Mouse (Mus musculus) monocyte, adult 2 months (primary cell): ENCODE measurements around the gene Dmrta2.

Experiments
- DNase-seq, 2 experiments: peaks; one replicate each; pipeline ENCODE4 v3.0.0; 2022; ENCODE audit warnings: low spot score in 2 of 2, low read depth in 1 of 2

Gene Dmrta2

GRCm38 (mm10) chr4:109979461-109980320 lies 1.8 kb downstream of the Dmrta2 start:
- no peak for DNase-seq

- DNase-seq = no peak
These were observed 2.6 kb downstream of the Dmrta2 start for GRCm38 (mm10) chr4:109980321-109981082.

GRCm38 (mm10) chr4:109981083-109981870 lies 3.4 kb downstream of the Dmrta2 start:
- DNase-seq = no peak

GRCm38 (mm10) chr4:109981871-109982680 lies 4.2 kb downstream of the Dmrta2 start:
- no peak for DNase-seq

GRCm38 (mm10) chr4:109982681-109983265 lies 4.9 kb downstream of the Dmrta2 start:
- DNase-seq = no peak

GRCm38 (mm10) chr4:109983281-109984001 lies 5.6 kb downstream of the Dmrta2 start:
- no peak for DNase-seq

- no peak for DNase-seq
These were observed 6.2 kb downstream of the Dmrta2 start for GRCm38 (mm10) chr4:109984011-109984411.

GRCm38 (mm10) chr4:109984496-109985423 lies 6.9 kb downstream of the Dmrta2 start:
- DNase-seq = no peak

GRCm38 (mm10) chr4:109985424-109986172 lies 7.7 kb downstream of the Dmrta2 start:
- DNase-seq = no peak

GRCm38 (mm10) chr4:109986301-109986700 lies 8.4 kb downstream of the Dmrta2 start:
- DNase-seq = no peak

- DNase-seq = no peak
These were observed 9.0 kb downstream of the Dmrta2 start for GRCm38 (mm10) chr4:109986748-109987355.

- DNase-seq = no peak
These were observed 9.9 kb downstream of the Dmrta2 start for GRCm38 (mm10) chr4:109987560-109988362.

- DNase-seq = no peak
These were observed 10.6 kb downstream of the Dmrta2 start for GRCm38 (mm10) chr4:109988411-109988810.

GRCm38 (mm10) chr4:109989213-109989612 lies 11.4 kb downstream of the Dmrta2 start:
- DNase-seq = no peak

- no peak for DNase-seq
These were observed 28.2 kb downstream of the Dmrta2 start for GRCm38 (mm10) chr4:110006044-110006443.

- no peak for DNase-seq
These were observed 41.3 kb downstream of the Dmrta2 start for GRCm38 (mm10) chr4:110019145-110019544.
